Mouse (Mus musculus) limb, embryonic 14.5 days (tissue): ENCODE data around the gene Gm28042. TPM values are rescaled to one million over a fixed set of nuclear protein-coding genes. Genes with fewer than 3 reads are reported as not detected.

Experiments used
- ATAC-seq: fragments of 200-750 bp; cut with Nextera tagmentation; 2 replicates; pipeline ENCODE4 v1.8.0; 2017; ENCODE audit warnings: low read depth, moderate number of reproducible peaks, moderate TSS enrichment; ENCODE audit not compliant: low FRiP score
- DNase-seq: peaks from one replicate; pipeline ENCODE4 v3.0.0-alpha.2; 2015; ENCODE audit warnings: low spot score
- H3K27ac ChIP-seq: fragments of 300-500 bp; sonication (generic); replicated peaks from 2 replicates; pipeline ENCODE4 v1.5.1; 2014; ENCODE audit warnings: low read depth, mild to moderate bottlenecking, low read length, moderate library complexity, mixed read lengths
- H3K27me3 ChIP-seq: fragments of 300-500 bp; sonication (generic); 2 replicates; pipeline ENCODE4 v1.6.1; 2014; ENCODE audit warnings: low read length, mixed read lengths; ENCODE audit not compliant: control insufficient read depth, insufficient read depth
- H3K36me3 ChIP-seq: fragments of 300-500 bp; sonication (generic); 2 replicates; pipeline ENCODE4 v1.6.1; 2014; ENCODE audit warnings: mild to moderate bottlenecking, low read length, moderate library complexity, mixed read lengths; ENCODE audit not compliant: control insufficient read depth, insufficient read depth
- H3K4me1 ChIP-seq: fragments of 300-500 bp; sonication (generic); 2 replicates; pipeline ENCODE4 v1.6.1; 2014; ENCODE audit warnings: antibody characterized with exemption, low read length, mixed read lengths; ENCODE audit not compliant: control insufficient read depth, insufficient read depth
- H3K4me2 ChIP-seq: fragments of 300-500 bp; sonication (generic); replicated peaks from 2 replicates; pipeline ENCODE4 v1.6.1; 2014; ENCODE audit warnings: low read depth, mild to moderate bottlenecking, low read length, moderate library complexity; ENCODE audit not compliant: severe bottlenecking
- H3K4me3 ChIP-seq: fragments of 300-500 bp; sonication (generic); replicated peaks from 2 replicates; pipeline ENCODE4 v1.5.1; 2014; ENCODE audit warnings: low read length
- H3K9ac ChIP-seq: fragments of 300-500 bp; sonication (generic); 2 replicates; pipeline ENCODE4 v1.6.1; 2014; ENCODE audit warnings: mild to moderate bottlenecking, low read depth, low read length, moderate library complexity; ENCODE audit not compliant: severe bottlenecking
- H3K9me3 ChIP-seq: fragments of 300-500 bp; sonication (generic); 2 replicates; pipeline ENCODE4 v1.6.1; 2016; ENCODE audit warnings: low read length; ENCODE audit not compliant: control insufficient read depth
- POLR2A ChIP-seq: fragments of 200-500 bp; IDR thresholded peaks from 2 replicates; pipeline ENCODE4 v1.8.0; 2012; ENCODE audit warnings: inconsistent platforms, mild to moderate bottlenecking, moderate library complexity, borderline replicate concordance; ENCODE audit not compliant: insufficient read depth, insufficient read length; ENCODE audit errors: extremely low read depth
- WGBS: fragments of 180-500 bp; shearing (Covaris S2); extraction: QIAGEN DNeasy Blood & Tissue Kit; methylation state at CpG from one replicate; pipeline ENCODE4 v1.1.7; 2014; 5-methylcytosine and 5-hydroxymethylcytosine counted together
- polyA plus RNA-seq, 2 experiments: library from polyadenylated mRNA; depleted of rRNA in 1 of 2; stranded (reverse) in 1 of 2; unstranded in 1 of 2; fragments of >200 nt; fragmentation: Nextera tagmentation in 1 of 2; extraction: Ambion mirVana in 1 of 2; gene quantifications; 2 replicates each; pipeline versions ENCODE4 v1.2.1 to v1.2.3; 2012 to 2014

Gm28042 gene
- polyA plus RNA-seq, 2 experiments = 3.0 to 19.5 TPM

DNA sequence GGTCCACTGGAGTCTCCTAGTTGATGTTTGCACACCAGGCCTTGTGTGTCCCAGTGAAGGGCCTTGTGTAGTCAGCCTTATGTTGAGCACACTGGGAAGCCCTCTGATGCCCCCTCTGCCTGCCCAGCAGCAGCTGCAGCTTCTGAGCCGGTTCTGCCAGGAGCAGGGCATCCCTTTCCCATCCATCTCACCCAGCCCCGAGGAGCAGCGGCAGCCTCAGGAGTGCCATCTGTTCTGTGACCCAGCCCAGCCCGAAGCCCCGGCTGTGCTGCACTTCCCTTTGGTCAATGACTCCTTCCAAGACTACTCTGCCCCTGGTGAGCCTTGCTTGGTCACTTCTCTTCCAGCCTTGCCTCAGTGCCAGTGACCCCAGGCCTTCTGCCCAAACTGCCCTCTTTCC, 13.7 kb downstream of the Gm28042 start:
- H3K4me3 ChIP-seq = no peak overlapping the region
- WGBS = 90% methylated on average over 5 of the region's 5 CpGs
- ATAC-seq (no peak), DNase-seq (no peak)
- peaks cover 19% of the 10 kb centered on the region for H3K4me1 ChIP-seq
- H3K9me3 ChIP-seq = no peaks in the 10 kb centered on the region
- H3K4me2 ChIP-seq = no peak overlapping the region
- peaks cover 61% of the 10 kb centered on the region for H3K36me3 ChIP-seq
- H3K27ac ChIP-seq = no peak overlapping the region
- H3K27me3 ChIP-seq = no peaks in the 10 kb centered on the region
- H3K9ac ChIP-seq = no peak overlapping the region
- no peak for TF ChIP-seq POLR2A

DNA sequence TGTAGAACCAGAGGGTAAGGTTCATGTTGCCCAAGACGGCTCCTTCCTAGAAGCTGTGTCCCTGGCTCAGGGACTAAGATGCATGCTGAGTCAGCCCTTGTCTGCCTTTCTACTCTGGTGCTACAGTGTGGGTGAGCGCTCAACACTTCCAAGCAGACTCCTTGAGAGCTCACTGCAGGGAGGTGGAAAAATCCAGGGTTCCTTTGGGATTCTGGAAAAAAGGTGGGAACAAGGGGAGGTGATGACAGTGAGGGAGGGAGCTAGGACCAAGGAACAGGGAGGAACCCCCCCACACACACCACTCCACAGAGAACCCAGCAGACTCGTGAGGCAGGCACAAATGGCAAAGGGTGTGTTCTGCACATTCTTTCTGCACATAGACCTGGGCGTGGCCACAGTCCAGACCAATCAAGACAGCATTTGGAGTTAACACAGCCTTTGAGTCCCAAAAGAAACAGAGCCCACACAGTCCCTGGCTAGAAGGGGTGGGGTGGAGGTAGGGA, 16.9 kb downstream of the Gm28042 start:
- DNase-seq (peak; percentile 64), ATAC-seq (peak; percentile 80)
- H3K27me3 ChIP-seq = no peaks in the 10 kb centered on the region
- peaks cover 29% of the 10 kb centered on the region for H3K36me3 ChIP-seq
- H3K4me1 ChIP-seq = peaks cover 19% of the 10 kb centered on the region
- H3K4me3 ChIP-seq = no peak overlapping the region
- no peak for TF ChIP-seq POLR2A
- WGBS = 51% methylated on average over 4 of the region's 4 CpGs
- peak overlapping the region; percentile 34 for H3K27ac ChIP-seq
- H3K9ac ChIP-seq = no peak overlapping the region
- 0 out of 2 replicates have a peak overlapping the region, but pooled peaks have one; percentile 2 for H3K4me2 ChIP-seq
- H3K9me3 ChIP-seq = no peaks in the 10 kb centered on the region

DNA sequence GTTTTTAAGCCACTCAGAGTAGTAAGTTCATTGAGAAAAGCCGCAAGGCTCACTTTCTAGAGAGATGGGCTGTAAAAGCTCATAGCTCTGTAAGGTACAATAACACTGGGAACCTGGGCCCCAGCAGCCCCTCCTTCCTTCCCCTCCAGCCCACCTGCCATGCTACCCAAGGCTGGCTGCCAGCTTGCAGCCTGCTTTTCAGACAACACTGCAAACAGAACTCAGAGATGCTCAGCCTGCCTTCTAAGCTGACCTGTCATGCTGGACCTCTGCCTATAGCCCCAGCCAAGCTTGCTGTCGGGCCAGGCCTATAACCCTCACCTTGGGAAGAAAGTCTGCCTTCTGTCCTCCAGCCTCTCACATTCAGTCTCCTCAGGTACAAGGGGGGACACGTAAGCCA, 17.4 kb downstream of the Gm28042 start:
- H3K4me2 ChIP-seq = 0 out of 2 replicates have a peak overlapping the region, but pooled peaks have one; percentile 2
- 58% methylated on average over 3 of the region's 3 CpGs for WGBS

DNA sequence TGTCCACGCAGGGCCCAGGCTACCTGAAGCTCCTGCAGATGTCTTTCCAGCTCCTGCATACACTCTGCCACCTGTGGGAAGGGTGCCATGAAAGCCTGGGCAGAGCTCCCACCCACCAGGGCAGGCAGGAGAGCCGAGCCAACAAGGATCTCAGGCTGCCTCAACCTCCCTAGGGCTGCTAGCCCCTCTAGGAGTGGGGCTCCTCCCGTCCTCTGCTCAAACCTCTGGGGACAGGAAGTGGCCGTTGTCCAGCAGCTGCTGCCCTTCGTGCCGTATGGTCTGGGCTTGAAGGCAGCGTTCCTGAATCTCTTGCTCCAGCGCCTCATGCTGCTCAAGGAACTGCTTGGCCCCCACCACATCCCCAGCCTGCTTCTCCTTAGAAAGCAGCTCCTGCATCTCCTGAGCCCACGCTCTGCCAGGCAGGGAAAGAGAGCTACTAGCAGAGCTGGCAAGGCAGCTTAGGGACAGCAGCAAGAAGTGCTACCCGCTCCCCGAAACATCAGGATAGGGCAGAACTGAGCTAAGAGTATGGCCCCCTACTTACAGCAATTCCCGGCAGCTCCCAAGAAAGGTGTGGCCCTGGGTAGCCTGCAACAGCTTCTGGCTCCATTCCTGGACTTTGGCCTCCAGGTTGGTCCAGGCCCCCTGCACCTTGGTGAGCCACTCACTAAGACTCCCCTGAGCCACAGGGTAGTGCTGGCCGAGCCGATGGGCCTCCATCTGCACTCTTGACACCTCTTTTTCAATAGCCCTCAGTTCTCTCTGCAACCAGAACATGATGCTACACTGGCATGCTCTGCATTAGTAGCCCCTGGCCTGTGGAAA, 19.4 kb downstream of the Gm28042 start:
- no peak for ATAC-seq
- DNase-seq = no peak
- Histone ChIP-seq H3K4me2 (no peak overlapping the region), H3K36me3 (peaks cover 4% of the 10 kb centered on the region), H3K27ac (no peak overlapping the region; the same call in 1 of the 2 replicates), H3K27me3 (no peaks in the 10 kb centered on the region), H3K9me3 (no peaks in the 10 kb centered on the region), H3K4me3 (no peak overlapping the region), H3K9ac (peak overlapping the region; percentile 16; the same call in 1 of the 2 replicates), H3K4me1 (peaks cover 22% of the 10 kb centered on the region)
- 58% methylated on average over 14 of the region's 14 CpGs for WGBS
- TF ChIP-seq POLR2A = no peak

More for the DNA sequence above, 17.4 kb downstream of the Gm28042 start:
- Histone ChIP-seq H3K36me3 (peaks cover 24% of the 10 kb centered on the region), H3K27me3 (no peaks in the 10 kb centered on the region), H3K4me1 (peaks cover 19% of the 10 kb centered on the region), H3K9ac (no peak overlapping the region), H3K4me3 (no peak overlapping the region), H3K27ac (peak overlapping the region; percentile 34), H3K9me3 (no peaks in the 10 kb centered on the region)
- DNase-seq (no peak), ATAC-seq (0 out of 2 replicates have a peak, but pooled peaks have one; percentile 10)
- no peak for TF ChIP-seq POLR2A

DNA sequence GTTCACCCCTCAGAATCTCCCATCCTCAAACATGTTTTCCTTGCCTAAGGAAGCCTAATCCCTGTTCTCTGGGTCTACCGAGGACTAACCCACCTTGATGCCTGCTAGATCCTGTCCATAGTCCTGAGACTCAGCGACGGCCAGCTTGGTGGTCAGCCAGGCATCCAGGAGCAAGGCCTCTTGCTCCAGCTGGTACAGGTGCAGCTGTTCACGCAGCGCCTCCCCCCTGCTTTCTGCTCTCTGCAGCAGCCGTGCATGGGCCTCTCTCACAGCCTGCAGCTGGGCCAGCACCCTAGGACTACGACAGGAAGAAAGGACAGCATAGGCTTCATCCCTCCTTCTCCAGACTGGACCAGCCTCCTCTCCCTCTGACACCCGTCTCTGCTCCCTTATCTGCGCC, 20.9 kb downstream of the Gm28042 start:
- peaks cover 22% of the 10 kb centered on the region for H3K4me1 ChIP-seq
- no peaks in the 10 kb centered on the region for H3K27me3 ChIP-seq
- no peaks in the 10 kb centered on the region for H3K9me3 ChIP-seq
- no peak overlapping the region for H3K27ac ChIP-seq
- 76% methylated on average over 9 of the region's 9 CpGs for WGBS
- H3K9ac ChIP-seq = no peak overlapping the region
- H3K4me3 ChIP-seq = no peak overlapping the region
- no peaks in the 10 kb centered on the region for H3K36me3 ChIP-seq
- TF ChIP-seq POLR2A = no peak
- DNase-seq (no peak), ATAC-seq (no peak)
- no peak overlapping the region for H3K4me2 ChIP-seq
